Mouse (Mus musculus): ENCODE results near the gene Tlnrd1. TPM values are rescaled to one million over a fixed set of nuclear protein-coding genes. Genes with fewer than 3 reads are reported as not detected.
A peak's percentile ranks its signal among the peaks of the same experiment; 100 is the strongest.

Tlnrd1 gene
- polyA plus RNA-seq, 1 experiment: 74.1 TPM

DNA sequence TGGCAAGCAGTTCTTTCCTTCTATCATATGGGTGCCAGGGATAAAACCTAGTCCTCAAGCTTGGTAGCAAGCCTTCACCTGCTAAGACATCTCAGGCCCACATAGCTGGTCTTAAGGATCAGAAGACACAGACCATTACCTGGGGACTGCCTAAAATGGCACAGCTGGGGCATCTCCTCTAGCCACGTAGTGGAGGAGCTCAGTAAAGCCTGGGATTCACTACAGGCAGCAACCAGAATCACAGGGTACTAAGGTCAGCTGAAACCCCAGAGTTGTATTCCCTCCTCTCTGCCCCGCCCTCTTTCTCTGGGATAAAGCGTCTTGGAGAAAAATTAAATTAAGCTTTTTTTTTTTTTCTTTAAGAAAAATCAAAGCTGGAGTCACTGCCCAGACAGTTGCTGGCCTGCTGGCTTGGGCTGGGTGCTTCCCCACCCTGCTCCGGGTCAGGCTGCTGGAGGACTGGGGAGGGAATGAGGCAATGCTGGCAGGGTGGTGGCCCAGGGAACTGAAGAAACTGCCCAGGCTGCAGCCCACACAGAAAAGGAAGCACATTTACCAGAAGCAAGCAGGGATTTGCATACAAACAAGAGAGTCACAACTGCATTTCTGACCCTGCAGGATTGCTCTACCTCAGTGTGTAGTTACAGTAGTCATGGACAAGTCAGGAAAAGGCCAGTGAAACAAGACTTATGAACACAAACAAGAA is 24.6 kb downstream of the Tlnrd1 start:
- TF ChIP-seq GATA1 (IDR thresholded peaks at IDR 0.05; ENCODE audit: low read length): no peak

- no peak for TF ChIP-seq GATA1 (IDR thresholded peaks at IDR 0.05; ENCODE audit: low read length)
Observed at GRCm38 (mm10) chr7:83857921-83858320, 26.2 kb downstream of the Tlnrd1 start.

- no peak for TF ChIP-seq GATA1 (IDR thresholded peaks at IDR 0.05; ENCODE audit: low read length)
Observed at GRCm38 (mm10) chr7:83857208-83857488, 27.0 kb downstream of the Tlnrd1 start.

GRCm38 (mm10) chr7:83856353-83857207 is 27.5 kb downstream of the Tlnrd1 start:
- TF ChIP-seq GATA1 (IDR thresholded peaks at IDR 0.05; ENCODE audit: low read length): no peak

- no peak for TF ChIP-seq GATA1 (IDR thresholded peaks at IDR 0.05; ENCODE audit: low read length)
Observed at GRCm38 (mm10) chr7:83855203-83855602, 28.9 kb downstream of the Tlnrd1 start.

- TF ChIP-seq GATA1 (IDR thresholded peaks at IDR 0.05; ENCODE audit: low read length): no peak
Observed at GRCm38 (mm10) chr7:83852381-83853380, 31.4 kb downstream of the Tlnrd1 start.

DNA sequence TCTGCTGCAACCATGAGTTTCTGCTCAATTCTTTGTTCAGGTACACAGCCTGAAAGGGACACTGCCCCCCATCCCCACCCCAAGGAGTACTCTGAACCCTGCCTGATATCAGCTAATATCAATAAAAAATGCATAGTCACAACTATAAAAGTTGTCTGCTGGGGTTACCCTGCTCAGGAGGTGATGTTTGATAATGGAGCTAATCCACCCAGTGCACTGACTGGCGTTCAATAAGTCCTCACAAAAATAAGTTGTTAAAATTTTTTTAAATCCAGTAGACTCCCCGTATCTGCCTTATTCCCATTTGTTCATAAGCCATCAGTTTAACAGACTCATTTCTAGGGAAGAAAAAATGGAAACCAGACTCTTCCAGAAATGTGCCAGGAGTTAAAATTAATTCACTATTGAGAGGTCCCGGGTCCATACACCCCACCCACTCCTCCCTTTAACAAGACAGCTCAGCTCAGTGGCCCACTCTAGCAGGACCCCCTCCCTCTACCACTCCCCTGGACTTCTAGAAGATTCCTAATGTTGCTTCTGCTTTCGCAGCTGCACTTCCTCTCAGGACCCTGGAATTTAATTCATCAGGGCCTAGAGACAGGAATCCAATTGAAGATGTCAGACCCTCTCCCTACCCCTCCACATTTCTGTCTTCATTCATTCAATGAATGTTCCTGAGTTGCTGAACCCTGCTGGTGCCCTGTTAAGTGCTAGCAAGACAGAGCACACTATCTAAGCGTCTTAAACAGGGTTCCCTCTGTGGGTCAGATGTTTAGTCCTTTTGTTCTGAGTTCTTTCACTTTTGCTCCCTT is 32.3 kb downstream of the Tlnrd1 start:
- peak; percentile 70 for TF ChIP-seq GATA1 (IDR thresholded peaks at IDR 0.05; ENCODE audit: low read length)

DNA sequence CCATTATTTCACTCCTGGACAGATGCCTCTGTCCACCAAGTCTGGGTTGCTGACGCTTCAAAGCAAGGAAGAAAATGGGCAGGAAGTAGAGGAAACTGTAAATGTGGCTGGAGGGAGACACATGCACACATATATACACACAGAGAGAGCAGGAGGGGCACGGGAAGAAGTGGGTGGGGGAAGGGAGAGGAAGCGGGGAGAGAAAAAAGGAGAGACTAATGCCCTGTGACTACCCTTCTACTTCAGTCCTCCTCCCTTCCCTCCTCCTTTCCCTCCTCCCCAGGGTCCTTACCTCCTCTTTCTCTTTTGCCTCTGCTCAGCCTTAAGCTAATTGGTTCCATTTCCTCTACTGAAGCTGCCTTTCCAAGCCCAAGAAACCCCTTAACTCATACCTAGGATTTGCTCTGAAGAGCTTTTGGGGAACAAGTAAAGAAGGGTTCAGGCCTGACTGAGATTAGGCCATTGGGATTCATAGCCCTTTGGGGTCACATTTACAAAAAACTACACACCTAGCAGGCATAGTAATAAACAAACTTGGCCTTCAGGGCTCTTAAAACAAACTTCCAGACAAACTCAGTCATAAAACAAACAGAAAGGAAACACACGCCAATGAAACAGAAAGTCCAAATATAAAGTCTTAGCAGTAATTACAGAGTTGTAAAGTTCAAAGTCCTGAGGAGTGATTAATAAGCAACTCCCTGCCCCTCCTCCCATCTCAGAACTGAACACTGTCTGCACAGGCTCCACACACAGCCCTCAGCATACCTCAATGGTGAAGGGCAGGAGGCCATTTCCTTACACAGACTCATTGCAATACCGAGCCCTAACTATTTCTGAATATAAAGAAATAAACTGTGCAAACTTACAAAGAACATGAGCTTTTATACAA is 36.7 kb downstream of the Tlnrd1 start:
- TF ChIP-seq GATA1 (IDR thresholded peaks at IDR 0.05; ENCODE audit: low read length): no peak

DNA sequence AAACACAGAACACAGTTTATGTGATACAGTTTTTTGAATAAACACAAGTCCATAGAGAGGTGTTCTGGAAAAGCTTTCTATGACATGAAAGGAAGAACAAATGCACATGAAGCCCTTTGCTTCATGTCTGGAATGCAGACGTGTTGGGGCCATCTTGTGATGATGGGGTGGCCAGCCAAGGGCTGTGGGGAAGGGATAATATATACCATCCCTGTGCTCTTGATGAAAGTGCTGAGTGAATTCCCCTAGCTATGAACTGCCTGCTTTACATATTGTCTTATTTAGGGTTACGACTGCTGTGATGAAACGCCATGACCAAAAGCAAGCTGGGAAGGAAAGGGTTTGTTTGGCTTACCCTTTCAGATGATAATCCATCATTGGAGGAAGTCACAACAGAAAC is 39.3 kb downstream of the Tlnrd1 start:
- TF ChIP-seq GATA1 (IDR thresholded peaks at IDR 0.05; ENCODE audit: low read length): no peak

DNA sequence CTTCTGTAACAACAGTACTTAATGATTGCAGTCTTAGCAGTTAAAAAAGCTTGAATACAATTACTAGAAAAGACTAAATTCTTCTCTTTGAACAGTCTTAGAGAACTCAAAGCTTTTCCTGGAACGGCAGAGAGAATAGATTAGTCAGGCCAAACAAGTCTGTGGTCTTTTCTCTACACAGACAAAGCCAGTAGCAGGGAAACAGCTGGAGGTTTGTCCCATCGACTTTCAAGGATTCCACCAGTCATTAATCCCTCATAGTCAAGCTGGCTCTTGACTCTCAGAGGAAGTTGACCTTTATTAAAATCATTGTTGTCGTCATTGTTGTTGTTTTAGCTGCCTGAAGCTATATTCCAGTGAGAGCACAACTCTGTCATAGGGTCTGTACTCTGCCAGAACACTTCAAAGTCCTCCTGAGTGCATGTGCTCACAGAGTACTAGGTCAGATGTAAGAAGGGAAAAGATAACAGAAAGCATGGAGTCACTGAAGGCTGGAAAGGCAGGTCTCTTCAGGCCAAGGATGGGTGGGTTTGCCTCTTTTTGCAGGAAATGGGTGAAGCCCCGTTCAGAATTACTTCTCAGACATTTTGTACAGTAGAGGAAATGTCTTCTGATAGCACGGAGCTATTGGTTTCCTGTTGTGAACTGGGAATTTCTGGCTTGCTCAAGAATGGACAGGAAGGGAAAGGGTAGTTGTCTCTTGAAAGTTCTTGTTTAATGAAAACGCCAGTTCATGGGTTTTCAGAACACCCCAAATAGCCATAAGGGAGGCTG is 41.4 kb downstream of the Tlnrd1 start:
- TF ChIP-seq GATA1 (IDR thresholded peaks at IDR 0.05; ENCODE audit: low read length): no peak

DNA sequence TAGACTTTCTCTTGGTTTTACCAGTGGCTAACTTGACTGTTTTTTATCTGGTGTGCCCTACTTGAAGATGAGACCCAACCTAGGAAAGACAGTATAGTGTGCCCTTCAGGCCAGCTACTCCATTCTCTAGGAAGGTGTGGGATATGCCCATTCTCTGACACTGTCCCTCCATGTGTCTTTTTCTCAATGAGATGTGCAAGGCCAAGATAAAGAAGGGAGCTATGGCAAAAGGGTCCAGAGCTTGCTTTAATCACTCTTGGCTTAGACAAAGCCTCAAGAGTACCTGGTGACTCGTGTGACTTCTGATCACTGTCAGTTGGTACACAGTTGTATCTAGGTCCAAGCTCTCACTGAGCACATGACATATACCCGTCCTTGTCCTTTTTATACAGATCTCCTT is 44.0 kb downstream of the Tlnrd1 start:
- no peak for TF ChIP-seq GATA1 (IDR thresholded peaks at IDR 0.05; ENCODE audit: low read length)

DNA sequence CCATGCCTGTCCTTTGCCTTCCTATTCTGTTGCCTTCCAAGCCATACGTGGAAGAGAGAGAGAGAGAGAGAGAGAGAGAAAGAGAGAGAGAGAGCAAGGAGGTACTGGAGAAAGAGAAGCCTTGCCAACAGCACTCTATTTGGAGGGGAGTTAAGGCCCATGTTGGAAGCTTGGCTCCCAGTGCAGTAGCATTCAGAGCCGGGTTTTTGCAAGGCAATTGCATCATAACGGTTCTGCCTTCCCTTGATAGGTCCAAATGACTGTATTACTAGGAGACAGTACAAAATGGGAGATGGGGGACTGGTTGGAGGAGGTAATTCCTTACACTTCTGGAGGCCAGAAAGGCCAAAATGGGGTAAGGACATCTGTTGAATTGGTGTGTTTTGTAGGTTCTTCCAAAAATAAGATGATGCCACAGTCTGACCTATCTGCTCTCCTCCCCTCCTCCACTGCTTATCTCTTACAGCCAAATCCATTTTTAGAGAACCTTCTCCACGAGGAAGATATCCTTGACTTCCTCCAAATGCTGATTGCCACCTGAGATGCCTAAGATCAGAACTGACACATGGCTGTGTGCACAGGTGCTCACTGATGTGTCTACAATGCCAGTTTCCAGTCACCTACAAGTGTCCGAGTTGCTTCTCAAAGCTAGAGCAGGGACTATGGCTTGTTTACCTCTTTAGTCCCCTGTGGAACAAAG is 45.4 kb downstream of the Tlnrd1 start:
- no peak for TF ChIP-seq GATA1 (IDR thresholded peaks at IDR 0.05; ENCODE audit: low read length)

Other genes with a start within 250 kb of the Tlnrd1 start
- not detected in 2 replicates for gene Il16, start 138.6 kb downstream of the Tlnrd1 start, polyA plus RNA-seq (2012)
- not detected in 2 replicates for gene Cfap161, start 89.4 kb downstream of the Tlnrd1 start, polyA plus RNA-seq (2012)
- 23.2 and 114 TPM in 2 replicates for gene Mesd, start 161 bp upstream of the Tlnrd1 start, polyA plus RNA-seq (2012)
- gene Cemip, start 202.2 kb upstream of the Tlnrd1 start, polyA plus RNA-seq (2012): not detected in 2 replicates